Comparison of ENCODE assay signal across 18 mouse cellular contexts in genomic region chr5:150452671-150453070, GRCm38 (mm10).
"Had no signal": no experiment of that assay in that cellular context is flagged by ENCODE, and none has a peak within 500 bp of the region (broad histone marks: within the 10 kb centered on the region; RNA-seq: fewer than 3 reads in every experiment).

No protein-coding gene starts in this region.

- H3K27me3 ChIP-seq: kidney, embryonic 15.5 days; midbrain, embryonic 12.5 days; midbrain, embryonic 15.5 days; neural tube, embryonic 12.5 days; neural tube, embryonic 15.5 days had no signal

- H3K4me2 ChIP-seq: kidney, embryonic 15.5 days; lung, embryonic 14.5 days; midbrain, embryonic 12.5 days; midbrain, embryonic 15.5 days; neural tube, embryonic 12.5 days; neural tube, embryonic 15.5 days had no signal

- H3K9me3 ChIP-seq: midbrain, embryonic 15.5 days had no signal

- H3K4me1 ChIP-seq: midbrain, embryonic 12.5 days; midbrain, embryonic 15.5 days; neural tube, embryonic 12.5 days; neural tube, embryonic 15.5 days had no signal

- H3K4me3 ChIP-seq: kidney, embryonic 15.5 days; midbrain, embryonic 12.5 days; midbrain, embryonic 15.5 days; neural tube, embryonic 12.5 days; neural tube, embryonic 15.5 days had no signal

- H3K27ac ChIP-seq: kidney, embryonic 15.5 days; liver, embryonic 14.5 days; macrophage; midbrain, embryonic 12.5 days; midbrain, embryonic 15.5 days; neural tube, embryonic 12.5 days; neural tube, embryonic 15.5 days; stomach, postnatal 0 days had no signal

- ATAC-seq: liver, postnatal 0 days; midbrain, embryonic 15.5 days had no signal

- H3K9ac ChIP-seq: kidney, embryonic 15.5 days; liver, embryonic 14.5 days; liver, postnatal 0 days; lung, embryonic 14.5 days; midbrain, embryonic 12.5 days; midbrain, embryonic 15.5 days; neural tube, embryonic 12.5 days; neural tube, embryonic 15.5 days had no signal

- DNase-seq: kidney, adult 8-10 months; kidney, postnatal 14 days; kidney, postnatal 4 days; liver, postnatal 0 days; lung, embryonic 14.5 days; right cerebral cortex, adult 18-20 months; right cerebral cortex, postnatal 14 days; right cerebral cortex, postnatal 4 days; thymus, adult 2 months; thymus, postnatal 25 days had no signal
